Mouse (Mus musculus) frontal cortex, postnatal 14 days (tissue): ENCODE data around the gene Kif26b.

ENCODE experiments used
- DNase-seq, 2 experiments: peaks; one replicate each; pipeline ENCODE4 v3.0.0; 2022; ENCODE audit warnings: low spot score in 2 of 2

Kif26b gene

DNA sequence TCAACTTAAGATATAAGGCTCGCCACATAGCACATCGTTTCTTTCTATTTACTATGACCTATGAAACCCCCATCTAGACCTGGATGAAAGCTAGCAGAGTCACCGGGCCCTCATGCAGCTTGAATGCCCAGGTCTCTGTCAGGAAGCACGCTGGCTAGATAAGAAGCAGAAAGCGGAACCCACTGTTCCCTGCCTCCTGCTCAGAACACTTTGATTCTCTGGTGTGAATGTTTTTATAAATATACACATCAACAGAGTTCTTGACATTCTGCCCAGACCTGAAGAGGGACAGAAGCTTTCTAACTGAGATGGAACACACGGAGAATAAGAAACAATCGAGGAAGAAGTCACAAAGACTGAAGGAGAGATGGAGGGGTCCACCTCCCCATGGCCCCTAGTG, 311.4 kb downstream of the Kif26b start:
- no peak for DNase-seq

DNA sequence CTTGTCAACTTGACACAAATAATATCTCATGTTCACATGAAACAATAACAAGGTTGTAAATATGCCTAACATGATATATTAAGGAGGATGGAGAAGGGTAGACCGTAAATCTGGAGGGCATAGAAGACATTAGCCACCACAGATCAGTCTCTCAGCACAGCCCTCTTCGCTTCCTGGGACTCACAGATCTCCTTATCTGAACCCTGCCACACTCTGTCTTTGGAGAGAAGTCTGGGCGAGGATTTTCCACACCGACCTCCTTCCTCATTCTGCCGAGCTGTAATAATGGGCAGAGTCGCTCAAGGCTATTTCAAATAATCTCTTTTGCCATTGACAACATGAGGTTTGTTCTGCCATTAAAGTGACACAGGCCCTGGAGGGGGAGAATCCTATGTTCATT, 315.9 kb downstream of the Kif26b start:
- DNase-seq = no peak

DNA sequence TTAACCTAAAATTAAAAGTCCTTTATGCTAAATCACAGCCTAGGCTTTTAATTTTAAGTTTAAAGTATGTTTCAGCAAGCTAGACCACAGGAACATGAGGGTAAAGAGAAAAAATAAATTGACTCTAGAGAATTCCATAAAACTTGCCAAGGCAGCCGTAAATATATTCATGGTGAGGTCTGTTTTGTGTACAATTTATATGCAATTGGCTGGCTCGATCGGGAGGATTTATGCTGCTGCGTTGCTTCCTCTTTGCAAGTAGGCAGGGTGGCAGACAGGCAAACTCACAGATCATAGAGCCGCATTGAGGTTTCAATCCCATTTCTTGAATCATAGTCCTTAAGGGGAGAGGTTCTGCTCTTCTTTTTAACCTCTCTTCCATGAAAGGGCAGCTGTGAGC, 318.6 kb downstream of the Kif26b start:
- DNase-seq = no peak

DNA sequence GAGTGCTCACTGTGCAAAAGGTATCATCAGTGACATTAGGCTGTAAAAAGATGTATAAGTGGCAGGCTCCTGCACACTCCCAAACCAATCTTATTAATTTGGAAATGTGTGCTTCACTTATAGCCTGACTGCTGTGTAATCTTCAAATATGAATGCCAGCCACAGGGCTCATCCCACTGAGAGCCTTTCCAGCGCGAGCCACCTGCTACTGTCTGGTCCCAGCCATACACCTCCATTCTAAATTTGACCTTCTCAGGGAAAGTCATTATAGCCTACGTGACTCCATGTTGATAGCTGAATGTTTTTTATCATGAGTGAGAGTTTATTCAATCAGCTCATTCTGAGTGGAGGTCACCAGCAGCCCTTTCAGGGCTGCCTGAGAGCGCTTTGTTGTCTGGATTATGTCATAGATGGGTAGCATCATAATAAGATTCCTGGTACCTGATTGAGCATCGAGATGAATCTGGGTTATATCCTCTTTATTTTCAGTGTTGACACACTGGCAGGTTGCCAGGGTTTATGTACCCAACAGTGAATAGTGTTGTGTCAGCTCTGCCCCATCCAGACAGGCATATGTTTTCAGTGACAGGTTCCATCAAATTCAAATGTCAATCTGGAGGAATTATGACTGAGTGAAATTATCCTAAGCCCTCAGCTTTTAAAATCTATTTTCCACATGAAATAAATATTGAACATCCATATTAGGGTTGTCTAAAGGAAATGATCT, 319.6 kb downstream of the Kif26b start:
- no peak for DNase-seq

DNA sequence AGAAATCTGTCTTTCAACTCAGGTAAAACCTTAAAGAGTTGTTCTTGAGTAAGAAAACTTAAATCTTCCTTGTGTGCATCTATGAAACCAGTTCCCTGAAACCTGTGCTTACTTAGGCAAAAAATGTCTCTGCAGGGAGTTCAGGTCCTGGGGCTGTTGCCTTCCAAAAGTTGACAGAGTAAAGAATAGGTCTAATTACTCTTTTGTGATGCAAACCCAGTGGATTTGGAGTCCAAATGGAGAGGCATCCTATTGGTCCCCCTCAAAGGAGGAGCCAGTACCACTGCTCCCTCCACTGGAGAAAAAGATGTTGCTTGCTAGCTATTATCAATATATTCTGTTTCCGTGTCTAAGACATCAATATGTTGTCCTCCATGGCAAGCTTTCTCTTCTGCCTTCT, 321.6 kb downstream of the Kif26b start:
- DNase-seq = no peak

DNA sequence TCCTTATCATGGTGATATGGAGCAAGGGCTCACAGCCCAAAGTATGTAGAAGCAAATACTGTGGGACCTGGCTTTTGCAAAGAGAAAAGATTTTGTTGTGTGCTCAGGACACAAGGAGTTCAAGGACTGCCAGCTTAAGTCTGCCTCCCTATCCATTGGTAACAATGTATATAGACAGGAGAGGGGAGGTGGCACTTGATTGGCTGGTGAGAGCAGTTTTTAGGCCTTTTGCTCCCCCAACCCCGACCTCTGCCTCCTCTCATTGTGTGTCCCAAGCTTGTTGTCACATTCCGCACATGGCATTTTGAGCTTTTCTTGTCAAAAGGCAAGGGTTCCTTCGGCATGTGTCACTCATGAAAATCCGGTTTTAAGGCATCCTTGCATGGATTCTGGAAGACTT, 326.0 kb downstream of the Kif26b start:
- DNase-seq = no peak

DNA sequence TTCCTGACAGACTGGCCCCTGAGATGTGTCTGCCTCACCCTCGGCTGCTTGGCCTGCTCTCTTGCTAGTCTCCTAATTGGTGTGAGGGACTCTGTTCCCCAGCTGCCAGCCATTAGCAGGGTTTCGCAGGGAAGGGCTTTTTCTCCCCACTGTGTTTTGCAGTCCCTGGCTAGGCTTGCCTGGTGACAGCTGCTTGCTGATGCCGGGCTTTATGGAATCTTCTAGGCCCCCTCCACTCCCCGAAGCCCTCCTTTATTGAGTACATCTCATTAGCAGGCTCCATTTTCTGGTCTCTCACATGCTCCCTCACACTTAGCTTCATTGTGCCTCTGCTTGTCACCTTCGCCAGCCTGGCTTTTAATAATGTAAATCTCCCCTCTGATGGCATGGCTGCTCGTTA, 327.0 kb downstream of the Kif26b start:
- DNase-seq = no peak

DNA sequence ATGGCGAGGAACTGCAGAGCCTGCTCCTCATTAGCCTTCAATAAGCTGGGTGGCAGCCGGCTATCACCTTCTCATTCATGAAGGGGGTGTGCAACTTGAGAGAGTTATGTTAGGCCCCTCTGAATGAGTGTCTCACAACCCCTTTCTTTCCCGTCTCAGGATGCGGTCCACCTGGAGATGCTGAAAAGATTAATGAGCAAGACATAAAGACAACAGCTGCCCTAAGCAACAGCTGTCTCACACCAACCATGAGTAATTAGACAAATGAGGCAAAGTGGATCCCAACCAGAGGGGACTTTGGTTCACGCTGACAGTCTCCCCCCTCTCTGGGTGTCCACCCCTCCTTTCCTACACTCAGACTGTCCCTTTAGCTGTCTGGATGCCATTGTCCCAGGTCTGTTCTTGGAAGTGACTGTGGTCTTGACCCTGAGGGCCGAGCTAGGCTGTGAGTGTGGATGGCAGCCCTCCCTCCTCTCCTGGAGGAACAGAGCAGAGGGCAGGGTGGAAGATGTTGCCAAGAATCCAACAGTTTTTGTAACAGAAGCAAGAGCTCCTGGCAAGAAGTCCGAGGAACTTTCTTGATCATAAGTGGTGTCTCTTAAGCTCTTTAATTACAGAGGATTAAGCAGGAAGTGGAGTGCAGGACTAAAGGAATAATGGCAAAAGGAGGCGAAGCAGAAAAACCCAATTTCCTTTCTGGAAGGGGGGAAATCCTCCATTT, 331.9 kb downstream of the Kif26b start:
- DNase-seq = no peak

DNA sequence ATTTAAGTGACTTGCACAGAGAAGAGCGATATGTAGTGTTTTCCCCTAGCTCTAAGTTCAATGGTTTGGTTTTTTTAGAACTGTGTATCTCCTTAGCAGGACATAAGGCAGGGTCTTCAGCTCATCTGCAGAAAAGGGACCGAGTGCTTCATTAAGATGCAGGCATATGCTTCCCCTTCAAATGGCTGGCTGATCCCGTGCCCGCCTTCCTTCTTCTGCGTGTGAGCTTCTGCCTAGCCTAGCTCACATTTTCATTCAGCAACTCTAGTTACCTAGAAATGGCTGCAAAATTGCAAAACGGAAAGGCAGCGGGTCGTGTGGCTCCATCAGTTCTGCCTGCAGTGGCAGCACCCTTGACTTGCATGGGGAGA, 332.5 kb downstream of the Kif26b start:
- DNase-seq = no peak

DNA sequence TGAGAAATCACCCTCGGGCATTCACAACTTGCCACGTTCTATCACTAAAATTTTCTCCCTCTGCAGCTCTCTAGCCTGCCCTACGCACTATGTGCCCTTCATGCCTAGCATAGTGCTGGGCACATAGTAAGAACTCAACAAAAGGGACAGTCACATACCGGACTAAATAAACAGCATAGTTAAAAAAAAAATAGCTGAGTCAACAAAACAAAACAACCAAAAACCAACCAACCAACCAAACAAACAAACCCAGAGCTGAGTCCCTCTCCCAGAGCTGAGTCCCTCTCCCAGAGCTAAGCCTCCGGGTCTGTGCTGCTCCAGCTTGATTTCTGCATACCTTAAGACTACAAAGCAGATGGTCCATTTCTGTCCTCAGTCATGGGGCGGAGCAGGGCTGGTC, 334.8 kb downstream of the Kif26b start:
- DNase-seq = no peak

DNA sequence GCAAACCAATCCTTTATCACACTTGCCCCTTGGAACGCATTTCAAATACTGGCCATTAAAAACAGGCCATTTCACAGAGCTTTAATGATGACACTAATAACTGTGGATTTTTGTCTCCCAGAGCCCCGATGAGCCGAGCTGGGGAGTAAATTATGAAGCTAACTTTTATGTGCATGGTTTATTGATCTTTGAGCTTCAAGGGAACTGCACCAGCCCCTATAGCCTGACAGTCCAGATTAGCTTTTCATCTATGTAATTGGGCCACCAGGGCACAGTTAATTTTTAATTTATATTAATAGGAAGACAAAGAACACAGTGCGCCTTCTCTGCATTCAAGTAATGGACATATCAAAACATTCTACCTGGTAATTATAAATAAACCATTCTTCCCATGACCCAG, 335.4 kb downstream of the Kif26b start:
- no peak for DNase-seq

DNA sequence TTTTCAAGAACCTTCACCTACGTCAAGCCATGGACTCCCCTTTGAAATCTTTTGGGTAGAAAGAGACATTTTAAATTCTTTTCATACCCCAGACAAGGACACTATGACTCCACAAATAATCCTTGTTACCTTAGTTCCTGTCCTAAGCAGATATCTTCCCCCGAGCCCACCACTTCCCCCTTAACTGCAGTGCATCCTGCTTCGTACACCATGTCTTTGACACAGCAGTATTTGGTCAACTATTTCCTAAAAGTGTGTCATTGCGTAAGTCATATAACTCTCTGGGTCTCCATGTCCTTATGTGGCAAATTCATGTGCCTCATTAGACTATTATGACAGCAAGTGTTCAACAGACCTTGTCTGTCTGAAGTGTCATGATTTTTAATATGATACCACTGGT, 337.8 kb downstream of the Kif26b start:
- no peak for DNase-seq

DNA sequence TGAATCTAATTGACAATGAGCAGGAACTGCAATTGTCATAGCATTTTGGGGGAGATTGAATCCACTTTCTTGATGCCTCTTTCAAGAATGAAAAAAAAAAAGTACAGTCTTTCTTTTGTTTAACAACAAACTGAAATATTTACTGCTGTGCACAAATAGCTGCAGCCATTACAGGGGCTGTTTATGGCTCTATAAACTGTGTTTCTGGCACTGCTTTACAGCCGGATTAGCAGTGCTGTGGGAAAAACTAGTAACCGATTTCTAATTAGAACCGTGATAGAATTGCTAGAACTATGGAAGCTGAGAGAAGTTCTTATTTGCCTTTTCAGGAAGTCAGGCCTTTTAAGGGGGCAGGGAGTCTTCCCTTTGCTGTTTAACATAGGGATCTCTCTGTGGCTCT, 342.1 kb downstream of the Kif26b start:
- no peak for DNase-seq

DNA sequence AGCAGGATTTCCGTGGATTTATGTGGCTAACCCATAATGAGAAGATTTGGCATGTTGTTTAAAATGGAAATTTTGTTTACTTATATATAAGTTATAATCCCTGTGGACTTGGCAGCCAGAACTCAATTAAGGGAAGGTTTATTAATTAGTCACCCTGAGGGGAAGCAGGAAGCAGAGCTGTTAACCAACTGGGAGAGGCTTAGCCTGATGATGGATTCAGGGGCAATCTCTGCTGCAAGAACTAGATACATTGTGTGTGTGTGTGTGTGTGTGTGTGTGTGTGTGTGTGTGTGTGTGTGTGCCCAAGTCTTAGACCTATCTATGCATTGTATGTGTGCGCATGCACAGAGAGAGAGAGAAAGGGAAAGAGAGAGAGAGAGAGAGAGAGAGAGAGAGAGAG, 348.0 kb downstream of the Kif26b start:
- DNase-seq = no peak

DNA sequence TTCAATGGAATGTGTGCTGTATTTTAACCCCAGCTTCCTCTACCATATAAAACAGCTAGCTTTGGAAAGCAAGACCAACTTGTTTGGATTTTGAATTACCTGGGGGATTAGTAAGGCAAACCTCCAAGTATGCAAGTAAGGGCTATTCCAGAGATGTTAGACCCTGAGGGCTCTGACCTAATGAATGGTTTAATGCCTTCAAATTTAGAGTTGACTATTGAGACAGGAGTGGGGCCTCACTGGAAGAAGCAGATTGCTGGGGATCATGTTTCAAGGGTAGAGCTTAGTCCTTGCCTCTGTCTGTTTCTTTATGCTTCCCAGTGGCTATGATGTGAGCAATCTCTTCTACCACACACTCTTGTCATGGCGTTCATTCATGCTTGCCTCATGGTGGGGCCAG, 349.8 kb downstream of the Kif26b start:
- DNase-seq = no peak

DNA sequence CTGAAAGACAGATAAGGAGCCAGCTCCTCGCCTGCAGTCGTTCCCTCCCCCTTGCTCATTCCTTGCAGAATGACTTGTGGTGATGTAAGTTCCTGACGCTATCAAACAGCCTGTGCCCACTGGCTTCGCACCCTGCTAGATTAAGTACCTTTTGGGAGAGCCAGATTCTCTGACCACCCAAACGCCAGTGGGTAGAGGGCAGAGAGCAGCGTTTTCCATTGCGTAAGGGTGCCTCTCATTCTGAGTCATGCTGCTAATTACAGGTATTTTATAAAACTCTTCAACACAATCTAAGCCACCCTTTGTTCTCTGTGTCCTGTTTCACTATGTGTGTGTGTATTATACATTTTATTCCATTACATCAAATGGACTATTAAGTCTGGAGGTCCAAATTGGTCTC, 352.0 kb downstream of the Kif26b start:
- no peak for DNase-seq

DNA sequence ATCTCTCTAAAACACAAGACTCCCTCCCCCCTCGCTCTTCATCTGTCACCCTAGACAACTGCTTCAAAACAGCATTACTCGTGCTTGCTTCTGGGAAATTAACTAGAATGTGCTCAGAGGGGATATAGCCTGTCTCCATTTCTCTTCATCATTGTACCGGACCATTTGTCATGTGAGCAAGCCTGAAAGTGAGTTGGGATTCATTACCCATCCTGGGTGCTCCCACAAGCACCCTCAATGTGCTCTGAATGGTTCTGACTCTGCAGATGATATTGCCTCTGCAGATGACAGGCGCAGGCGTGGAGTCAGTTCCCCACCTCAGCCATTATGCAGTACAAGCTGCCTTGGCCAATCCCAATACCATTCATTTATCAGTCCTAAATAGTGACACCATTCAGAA, 357.7 kb downstream of the Kif26b start:
- no peak for DNase-seq

DNA sequence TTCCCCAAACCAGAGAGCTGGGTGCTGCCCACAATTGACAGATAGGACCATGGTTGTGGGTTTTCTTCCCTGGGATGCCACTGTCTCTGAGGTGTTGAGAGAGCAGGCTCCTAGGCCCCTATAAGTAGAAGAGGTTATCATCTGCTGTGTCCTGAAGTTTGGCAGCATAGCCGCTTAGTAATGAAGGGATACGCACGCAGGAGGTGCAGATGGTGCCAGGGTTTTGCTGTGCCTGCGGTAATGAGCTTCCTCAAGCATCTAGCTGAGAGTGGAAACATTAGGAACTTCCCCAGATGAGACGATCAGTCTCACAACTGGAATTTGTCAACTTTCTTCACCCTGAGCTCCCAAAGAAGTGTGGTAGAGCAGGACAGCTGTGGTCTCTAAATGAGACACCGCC, 363.5 kb downstream of the Kif26b start:
- DNase-seq = no peak

DNA sequence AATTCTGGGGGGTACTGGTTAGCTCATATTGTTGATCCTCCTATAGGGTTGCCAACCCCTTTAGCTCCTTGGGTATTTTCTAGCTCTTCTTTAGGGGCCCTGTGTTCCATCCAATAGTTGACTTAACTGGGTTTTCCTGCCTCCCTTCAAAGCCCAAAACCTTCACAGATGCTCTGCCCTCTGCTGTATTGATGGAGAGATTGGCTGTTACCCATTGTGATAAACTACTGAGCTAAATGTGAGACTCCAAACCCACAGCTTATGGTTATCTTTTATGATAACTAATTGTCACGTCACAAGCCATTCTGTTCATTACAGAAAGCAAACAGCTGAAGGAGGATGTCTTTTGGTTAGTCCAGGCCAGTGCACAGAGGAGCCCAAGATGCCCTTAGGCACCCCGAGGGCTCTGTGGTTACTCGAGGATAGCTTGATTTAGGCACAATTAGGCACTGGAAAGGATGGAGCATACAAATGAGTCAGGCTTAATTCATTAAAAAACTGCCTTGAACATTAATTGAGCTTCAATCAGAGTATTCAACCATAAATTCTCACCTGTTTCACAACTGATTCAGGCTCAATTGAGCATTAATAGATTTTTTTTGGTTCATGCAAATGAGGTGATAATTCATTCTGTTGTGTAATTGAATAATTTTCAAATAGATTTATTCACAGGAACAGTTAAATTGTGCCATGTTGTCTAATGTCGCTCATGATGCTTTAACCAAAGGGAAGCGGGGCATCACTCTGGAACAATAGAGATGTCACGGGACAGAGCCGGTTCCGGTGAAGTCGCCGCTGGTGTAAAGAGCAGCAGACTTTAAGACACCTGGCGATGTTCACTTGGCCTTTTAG, 364.5 kb downstream of the Kif26b start:
- no peak for DNase-seq

DNA sequence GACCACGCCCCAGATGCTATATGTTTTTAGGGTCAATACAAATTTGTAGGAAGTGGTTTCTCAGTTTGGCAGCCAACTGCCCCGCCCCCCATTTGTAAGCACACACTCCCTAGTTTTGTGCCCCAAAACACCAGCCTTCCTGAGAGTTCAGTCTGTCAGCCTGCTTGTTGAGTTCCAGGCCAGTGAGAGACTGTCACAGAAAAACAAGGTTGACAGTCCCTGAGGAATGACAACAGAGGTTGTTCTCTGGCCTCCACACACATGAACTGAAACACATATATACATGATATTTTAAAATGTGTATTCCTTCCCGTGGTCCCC, 365.1 kb downstream of the Kif26b start:
- no peak for DNase-seq

DNA sequence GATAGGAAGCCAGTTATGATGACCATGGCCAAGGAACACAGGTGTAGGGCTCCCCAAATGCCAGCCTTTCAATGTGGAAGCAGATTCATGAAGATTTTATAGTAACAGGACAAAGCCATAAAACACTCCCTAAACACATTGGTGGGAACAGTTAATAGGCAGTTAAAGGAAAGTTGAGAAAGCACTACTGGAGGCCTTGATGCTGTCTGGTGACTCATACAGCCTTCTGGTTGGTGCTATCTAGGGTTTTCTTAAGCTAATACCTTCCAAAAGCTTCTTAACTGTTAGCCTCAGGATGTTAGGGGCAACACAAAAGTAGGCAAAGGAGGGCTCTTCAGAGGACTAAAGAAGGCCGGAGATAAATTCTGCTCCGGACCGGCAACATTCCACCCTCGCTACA, 366.7 kb downstream of the Kif26b start:
- no peak for DNase-seq

DNA sequence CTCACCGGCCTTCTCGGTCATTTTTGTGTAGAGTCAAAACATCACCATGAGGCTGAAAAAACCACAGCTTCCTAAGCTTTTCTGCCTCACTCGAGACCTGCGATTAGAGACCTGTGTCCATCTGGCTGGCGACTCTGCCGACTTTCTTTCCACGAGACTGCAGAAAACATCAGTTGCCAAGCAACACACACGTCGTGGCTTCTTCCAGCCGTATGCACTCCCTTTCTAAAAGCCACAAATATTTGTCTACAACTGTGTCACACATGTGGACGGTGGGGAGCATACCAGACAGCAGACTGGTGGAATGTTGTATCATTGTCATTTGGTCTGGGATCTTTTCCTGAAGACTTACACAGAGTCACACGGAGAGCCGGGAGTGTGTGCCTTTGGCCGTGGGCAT, 382.0 kb downstream of the Kif26b start:
- DNase-seq = no peak
